Mouse (Mus musculus): ENCODE results near the gene Cabp7.

- no peak for TF ChIP-seq POLR2A (IDR thresholded peaks at IDR 0.05; ENCODE audit: insufficient read depth, low read length)
- no peak for TF ChIP-seq CTCF (IDR thresholded peaks at IDR 0.05; ENCODE audit: low read depth, low read length)
- TF ChIP-seq EP300 (IDR thresholded peaks at IDR 0.05; ENCODE audit: insufficient read depth, low read depth, low read length) = no peak
Observed at GRCm38 (mm10) chr11:4762511-4762910, 15.9 kb upstream of the Cabp7 start.

Data from ES-Bruce4 (cell line).